Mouse (Mus musculus): ENCODE measurements around the gene Hoxd11.

Gene Hoxd11

DNA sequence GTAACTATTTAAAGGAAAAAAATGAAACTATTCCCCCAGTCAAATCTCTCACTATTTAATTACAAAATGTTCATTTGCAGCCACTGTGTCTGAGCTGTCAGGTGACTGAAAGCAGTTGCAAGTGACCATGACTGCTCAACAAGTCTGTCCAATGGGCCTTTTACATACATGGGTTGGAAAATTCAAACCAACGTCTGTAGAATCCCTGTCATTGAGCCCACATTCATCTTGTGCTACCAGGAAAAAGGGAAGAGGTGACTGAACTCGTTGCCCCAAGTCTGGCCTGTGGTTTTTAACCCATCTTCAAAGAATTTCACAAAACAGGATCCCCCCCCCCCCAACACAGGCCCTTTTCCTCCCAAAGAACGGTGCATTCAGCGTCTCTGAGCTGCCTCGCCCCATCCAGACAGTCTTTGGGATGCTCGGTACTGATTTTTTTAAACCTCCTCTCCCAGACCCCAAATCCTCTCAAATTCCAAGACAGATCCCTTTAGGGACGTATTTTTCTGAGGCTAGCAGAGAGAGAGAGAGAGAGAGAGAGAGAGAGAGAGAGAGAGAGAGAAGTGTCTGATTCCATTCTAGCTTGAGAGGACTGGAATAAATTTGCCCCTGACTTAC, 16.6 kb downstream of the Hoxd11 start:
- DNase-seq (ENCODE audit: low read depth): no peak

DNA sequence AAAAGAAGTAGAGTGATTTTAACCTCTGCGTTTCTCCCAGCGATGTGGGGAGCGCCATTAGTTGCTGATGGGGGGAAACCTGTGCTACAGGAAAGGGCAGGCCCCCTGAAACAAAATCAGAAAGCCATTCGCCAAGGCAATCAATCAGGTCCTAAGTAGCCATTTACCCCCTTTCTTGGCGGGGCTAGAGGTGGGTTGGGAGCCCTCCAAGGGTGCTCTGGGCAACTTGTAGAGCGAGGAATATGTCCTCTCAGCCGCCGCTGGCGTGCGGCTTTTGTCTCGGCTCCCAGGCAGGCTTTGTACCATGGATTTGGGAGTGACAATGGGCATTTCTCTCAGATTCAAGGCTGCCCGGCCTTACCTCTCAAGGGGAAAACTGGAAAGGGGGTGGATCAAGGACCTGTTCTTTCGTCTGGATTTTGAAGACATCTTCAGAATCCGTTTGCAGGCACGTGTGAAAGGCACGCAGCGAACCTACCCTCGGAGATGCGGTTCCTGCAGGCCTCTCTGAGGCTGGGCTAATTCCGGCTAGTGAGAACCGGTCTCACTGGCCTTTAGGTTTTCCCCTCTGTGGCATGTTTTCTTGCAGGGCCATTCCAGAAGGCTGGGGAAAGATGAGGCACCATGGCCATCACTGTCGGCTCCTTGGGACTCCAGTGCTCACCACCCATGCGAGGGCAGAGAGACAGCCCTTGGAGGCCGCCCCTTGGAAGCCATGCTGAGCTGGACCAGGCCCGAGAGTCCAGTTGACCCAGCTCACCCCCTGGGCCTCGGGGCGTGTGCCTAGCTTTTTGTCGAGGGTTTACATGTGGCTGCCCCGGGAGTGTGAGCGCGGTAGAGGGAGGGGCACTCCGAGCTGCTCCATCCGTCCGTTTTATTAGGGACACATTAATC, 17.3 kb downstream of the Hoxd11 start:
- DNase-seq (ENCODE audit: low read depth): no peak

DNA sequence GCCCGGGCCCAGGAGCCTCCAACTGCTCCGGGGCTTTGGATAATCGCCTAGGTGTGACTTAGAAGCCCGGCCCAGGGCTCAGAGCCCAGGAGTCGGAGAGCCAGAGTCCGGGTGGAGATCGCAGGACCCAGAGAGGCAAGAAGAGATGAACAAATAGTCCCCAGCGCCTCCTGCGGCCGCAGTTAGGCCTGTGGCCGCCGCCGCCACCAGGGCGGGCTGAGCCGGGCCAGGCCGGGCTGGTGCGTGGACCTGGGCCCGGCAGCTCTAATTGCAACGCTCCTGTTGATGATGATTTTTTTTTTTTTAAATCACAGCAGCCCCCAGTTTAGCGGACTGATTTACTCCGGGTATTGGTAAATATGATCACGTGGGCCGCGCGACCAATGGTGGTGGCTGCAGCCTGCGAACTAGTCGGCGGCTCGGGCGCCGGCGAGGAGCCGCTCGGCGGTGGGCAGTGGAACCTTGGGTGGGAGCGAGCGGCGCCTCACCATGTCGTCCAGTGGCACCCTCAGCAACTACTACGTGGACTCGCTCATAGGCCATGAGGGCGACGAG, 18.3 kb downstream of the Hoxd11 start, which contains the start of gene Hoxd9:
TSS of gene Hoxd9 (plus strand) at position 161 of the 555 bp plus-strand sequence.
- DNase-seq (ENCODE audit: low read depth): no peak

DNA sequence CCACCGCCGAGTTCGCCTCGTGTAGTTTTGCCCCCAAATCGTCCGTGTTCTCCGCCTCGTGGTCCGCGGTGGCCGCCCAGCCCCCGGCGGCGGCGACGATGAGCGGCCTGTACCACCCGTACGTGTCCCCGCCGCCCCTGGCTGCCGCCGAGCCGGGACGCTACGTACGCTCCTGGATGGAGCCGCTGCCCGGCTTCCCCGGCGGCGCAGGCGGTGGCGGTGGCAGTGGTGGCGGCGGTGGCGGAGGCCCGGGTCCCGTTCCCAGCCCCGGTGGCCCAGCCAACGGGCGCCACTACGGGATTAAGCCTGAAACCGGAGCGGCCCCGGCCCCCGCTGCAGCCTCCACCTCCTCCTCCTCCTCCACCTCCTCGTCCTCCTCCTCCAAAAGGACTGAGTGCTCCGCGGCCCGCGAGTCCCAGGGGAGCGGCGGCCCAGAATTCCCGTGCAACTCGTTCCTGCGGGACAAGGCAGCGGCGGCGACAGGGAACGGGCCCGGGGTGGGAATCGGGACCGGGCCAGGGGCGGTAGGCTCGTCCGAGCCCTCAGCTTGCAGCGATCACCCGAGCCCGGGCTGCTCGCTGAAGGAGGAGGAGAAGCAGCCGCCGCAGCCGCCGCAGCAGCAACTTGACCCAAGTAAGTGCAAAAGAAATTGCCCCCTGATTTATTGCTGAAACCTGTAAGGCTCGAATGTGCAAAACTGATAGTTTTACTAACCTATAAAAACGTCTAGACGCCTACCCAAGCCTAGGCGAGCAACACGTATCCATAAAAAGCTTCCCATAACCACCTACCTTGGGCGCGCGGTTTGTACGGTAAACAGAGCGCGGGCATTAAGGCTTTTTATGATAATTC, 19.1 kb downstream of the Hoxd11 start:
- DNase-seq (ENCODE audit: low read depth): no peak

DNA sequence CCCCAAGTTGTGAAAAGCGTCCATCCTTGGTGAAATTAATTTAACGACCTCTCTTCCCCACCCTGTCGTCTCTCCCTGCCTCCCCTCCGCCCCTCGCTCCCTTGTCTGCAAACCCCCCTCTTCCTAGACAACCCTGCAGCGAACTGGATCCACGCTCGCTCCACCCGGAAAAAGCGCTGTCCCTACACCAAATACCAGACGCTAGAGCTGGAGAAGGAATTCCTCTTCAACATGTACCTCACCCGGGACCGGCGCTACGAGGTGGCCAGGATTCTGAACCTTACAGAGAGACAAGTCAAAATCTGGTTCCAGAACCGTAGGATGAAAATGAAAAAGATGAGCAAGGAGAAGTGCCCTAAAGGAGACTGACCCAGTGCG, 19.7 kb downstream of the Hoxd11 start:
- DNase-seq (ENCODE audit: low read depth): no peak

DNA sequence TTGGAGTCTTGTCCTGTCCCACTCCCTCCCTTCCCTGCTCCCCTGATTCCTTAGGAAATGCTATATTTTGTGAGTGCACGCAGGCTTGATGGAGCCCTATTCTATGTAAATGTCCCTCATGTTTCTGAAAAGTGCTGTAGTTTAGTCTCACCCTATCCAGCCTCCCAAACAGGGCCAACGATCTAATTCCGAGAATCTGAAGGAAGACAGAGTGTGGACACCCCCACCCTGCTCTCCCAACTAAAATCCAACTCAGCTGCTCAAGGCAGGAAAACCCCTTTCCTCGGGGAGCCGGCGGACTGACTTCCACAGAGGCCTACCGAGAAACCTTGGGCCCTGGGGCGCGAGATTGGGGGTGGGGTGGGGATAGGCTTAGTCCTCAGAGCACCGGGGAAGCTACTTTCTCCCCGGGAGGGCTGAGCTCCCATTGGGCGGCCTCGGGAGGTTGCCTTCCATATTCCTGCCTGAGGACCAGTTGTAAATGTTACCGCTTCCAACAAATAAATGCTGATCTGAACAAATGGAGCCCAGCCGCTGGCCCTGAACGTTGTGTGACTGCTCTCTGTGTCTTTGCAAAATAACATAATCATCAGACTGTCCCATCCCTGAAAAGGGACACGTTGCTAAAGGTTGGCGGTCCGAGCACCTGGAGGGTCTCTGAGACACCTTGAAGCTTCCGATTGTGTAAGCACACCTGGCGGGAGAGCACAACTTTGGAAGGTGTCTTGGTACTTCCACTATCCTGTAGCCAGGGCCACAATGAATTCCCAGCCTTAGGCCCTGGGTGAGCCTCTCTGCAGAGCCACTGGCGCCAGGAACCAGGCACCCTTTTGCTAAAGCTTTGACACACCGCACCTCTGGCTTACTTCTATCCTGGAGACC, 20.5 kb downstream of the Hoxd11 start:
- DNase-seq (ENCODE audit: low read depth): no peak

DNA sequence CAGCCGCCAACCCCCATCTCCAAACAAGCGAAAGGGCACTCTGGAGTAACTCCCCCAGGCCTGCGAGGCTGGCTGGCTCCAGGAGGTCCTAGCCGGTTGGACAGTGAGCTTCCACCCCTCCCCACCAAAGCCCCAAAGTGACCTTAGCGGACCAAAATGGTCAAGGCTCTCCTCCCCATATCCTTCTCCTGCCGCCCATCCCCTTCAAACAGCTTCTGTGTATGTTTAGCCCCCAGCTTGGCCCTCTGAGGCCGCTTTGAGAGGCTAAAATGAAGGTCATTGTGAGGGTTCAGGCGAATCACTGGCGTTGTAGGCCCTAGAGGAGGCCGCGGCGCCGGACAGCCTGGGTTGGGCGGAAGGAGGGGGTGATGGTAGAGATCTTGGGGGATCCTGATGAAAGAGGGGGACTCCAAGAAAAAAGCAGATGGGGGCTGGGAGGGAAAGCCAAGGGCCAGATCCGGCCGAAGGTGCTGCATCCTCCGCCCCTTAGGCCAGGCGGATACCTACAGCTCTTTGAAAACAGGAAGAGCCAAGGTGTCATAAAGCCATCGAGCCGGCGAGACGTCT, 21.3 kb downstream of the Hoxd11 start:
- no peak for DNase-seq (ENCODE audit: low read depth)

DNA sequence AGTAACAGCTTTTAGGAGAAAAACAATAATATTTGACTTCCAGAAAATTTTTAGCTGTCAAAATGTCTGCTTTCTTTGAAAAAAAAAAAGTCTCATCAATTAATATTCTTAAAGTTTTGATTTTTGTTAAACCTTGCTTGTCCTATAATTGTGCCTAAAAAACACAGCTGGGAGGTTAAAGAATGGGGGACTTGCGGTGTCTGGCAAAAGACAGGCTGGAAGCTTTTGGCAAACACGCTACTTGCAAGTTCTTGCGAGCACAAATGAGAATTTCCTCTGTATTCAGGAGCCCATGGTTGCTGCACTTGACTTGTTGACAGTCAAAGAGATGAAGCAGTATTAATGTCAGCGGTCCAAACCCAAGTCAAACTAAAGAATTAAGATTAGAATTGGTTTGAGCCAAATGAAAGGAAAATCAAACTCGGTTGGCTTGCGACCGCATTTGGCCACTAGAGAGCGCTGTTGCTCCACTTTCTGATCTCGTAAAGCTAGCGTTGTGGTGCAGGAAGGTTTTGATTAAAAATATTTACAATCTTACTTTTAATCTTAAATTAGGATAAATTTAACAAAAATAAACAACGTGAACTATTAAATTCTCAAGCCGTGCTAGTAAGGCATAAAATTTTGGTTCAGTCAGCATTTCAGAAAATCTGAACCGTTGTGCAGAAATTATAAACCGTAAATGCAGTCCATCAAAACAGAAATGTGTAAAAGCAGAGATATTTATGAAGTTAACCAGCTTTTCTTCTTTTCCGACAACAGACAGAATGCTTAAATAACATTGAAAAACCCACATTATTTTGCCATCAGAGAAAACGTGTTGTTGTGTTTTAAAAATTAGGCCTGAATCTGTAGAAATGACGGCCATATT, 22.8 kb downstream of the Hoxd11 start:
- DNase-seq (ENCODE audit: low read depth): peak; percentile 36

DNA sequence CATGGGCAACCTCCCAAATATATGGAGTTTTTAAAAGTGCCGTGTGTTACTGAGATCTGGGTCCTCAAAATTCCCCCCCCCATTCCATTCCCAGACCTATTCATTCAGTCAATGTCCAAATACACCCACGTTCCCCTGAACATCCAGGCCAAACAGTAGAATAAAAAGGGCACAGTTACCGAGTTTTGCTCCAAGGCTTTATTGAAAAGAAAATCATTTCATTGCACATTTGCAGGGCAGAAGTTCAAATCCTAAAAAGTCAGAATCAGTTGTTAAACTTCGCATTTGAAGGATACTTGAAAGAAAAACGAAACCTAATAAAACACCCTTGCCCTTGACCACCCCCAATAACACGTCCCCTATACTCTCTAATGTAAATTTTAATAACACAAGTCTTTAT, 23.5 kb downstream of the Hoxd11 start:
- no peak for DNase-seq (ENCODE audit: low read depth)

DNA sequence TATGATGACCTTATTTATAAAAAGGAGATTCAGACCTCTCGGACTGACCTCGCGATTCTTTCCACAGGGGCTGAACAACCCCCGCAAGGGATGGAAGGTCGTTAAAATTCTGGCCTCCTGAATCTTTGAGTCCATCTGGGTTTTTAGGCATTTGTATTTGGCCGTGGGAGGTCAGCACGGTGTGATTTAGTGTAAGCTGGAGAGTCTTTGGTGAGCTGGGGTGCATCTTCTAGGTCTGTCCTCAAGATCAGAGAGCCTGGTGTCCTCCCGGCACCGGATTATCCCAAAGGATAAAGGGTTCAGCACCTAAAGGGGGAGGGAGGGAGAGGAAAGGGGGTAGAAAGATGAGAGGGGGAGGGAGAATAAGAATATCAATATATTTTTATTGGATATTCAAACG, 24.0 kb downstream of the Hoxd11 start:
- no peak for DNase-seq (ENCODE audit: low read depth)

DNA sequence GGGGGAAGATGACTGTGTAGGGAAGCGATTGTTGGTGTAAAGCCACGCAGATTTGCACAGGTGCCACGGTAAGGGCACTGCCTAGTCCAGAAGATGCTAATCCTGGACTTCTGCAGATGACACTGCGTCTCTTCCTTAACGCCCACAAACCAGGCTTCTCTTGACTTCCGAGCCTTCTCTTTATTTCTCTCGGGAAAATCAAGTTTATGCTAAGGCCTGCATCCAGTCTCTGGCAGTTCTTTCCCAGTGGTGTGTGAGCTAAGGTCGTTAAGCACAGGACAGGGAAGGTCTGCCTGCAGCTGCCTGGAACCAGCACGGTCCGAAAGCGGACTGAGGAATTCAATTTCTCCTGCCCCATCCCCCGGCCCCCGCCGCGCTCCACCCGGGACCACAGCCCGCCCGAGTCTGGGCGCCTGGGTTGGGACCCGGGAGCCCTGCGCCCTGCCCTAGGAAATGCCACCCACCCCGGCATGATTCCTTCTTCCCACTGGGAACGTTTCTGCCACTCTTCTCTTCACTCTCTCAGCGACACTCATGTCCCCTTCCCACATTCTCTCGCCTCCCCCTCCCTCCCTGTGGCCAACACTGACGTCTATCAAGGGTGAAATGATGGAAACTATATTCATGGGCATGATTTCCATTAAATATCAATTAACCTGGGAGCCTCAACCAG, 24.5 kb downstream of the Hoxd11 start:
- DNase-seq (ENCODE audit: low read depth): no peak

DNA sequence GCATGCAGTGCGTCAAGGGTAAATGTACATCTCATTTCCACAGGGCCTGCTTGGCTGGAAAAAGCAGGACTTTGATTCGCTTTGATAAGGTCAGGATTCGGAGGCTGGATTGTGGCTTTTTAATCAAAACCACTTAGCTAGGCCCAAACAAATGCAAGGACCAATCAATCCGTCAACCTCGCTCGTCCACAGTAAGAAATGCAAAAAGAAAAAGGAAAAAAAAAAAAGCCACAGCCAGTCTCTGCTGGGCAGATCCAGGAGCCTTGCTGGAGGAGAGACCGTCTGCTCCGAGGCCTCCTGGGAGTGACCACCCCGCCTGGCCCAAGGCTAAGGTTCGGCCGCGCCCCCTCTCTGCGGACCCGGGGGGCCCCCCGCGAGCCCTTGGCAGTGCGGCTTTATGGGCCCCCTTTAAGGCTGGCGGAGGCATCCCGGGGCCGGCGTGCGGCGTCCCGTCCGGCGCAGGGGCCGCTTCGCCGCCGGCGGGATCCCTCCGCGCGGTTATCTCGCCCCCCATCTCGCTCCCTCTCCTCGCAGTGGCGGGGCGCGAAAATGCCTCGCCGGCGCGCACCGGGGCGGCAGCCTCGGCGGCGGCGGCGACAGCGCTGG, 25.1 kb downstream of the Hoxd11 start, which contains the start of gene Hoxd8:
TSS of gene Hoxd8 (plus strand) at position 223 of the 606 bp plus-strand sequence.
- no peak for DNase-seq (ENCODE audit: low read depth)

DNA sequence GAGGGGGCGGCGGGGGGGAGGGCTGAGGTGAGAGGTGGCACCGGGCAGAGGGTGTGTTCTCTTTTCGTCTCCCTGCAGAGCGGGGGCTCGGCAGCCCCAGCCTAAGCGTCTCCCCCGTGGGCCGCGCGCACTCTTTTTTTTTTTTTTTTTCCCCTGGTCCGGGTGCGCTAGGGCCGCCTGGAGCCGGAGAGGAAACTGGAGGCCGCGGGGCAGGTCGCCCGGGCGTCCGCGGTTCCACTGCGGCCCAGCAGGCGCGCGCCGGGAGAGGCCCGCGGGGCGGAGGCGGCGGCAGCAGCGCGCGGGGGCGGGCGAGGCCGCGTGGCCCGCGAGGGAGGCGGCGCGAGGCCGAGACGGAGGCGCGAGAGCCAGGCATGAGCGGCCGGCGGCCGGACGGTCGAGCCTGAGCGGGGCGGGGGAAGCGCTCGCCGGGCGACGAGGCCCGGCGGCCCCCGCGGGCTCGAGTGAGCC, 25.7 kb downstream of the Hoxd11 start:
- no peak for DNase-seq (ENCODE audit: low read depth)

DNA sequence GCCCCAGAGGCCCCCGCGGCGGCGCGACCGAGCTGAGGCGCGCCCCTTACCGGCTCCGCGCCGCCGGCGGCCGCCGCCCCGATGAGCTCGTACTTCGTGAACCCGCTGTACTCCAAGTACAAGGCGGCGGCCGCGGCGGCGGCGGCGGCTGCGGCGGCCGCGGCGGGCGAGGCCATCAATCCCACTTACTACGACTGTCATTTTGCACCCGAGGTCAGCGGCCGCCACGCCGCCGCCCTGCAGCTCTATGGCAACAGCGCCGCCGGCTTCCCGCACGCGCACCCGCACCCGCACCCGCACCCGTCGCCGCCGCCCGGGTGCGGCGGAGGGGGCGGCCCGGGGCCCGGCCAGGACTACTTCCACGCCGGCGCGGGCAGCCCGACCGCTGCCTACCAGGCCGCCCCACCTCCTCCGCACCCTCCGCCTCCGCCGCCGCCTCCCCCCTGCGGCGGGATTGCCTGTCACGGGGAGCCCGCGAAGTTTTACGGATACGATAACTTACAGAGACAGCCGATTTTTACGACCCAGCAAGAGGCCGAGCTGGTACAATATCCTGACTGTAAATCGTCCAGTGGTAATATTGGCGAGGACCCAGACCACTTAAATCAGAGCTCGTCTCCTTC, 26.2 kb downstream of the Hoxd11 start:
- no peak for DNase-seq (ENCODE audit: low read depth)

DNA sequence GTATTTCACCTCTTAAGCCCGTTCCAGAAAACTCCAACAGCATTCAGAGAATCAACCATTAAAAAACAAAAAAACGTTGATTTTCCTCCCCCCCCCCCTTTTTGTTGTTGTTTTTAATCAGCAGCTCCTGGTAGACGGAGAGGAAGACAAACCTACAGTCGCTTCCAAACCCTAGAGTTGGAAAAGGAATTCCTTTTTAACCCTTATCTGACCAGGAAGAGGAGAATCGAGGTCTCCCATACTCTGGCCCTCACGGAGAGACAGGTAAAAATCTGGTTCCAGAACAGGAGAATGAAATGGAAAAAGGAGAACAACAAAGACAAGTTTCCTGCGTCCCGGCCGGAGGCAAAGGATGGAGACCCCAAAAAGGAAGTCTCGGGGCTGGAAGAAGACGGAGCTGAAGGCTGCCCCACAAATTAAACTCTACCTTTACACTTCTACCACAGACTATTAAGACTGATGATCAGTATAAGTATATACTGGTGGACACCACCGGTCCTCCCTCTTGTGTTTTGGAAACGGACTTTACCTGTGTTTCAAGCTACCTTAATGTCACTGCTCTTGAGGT, 27.1 kb downstream of the Hoxd11 start:
- DNase-seq (ENCODE audit: low read depth): no peak

DNA sequence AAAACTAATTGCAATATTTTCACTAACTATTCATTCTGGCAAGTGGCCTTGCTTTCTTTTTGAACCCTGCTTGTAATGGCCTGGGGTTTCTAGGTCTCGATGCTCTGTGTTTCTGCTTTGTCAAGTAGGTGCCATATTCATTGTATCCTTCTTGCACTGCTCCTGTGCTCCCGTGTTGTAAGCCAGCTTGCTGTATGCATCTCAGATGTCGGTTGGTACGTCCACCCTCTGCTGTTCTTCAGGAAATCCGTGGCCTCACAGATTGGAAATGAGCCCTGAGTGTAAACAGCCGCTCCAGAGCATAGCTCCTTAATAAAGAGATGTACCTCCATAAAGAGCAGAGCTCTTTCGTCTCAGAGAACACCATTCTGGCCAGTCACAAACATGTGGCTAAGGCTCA, 28.2 kb downstream of the Hoxd11 start:
- no peak for DNase-seq (ENCODE audit: low read depth)

DNA sequence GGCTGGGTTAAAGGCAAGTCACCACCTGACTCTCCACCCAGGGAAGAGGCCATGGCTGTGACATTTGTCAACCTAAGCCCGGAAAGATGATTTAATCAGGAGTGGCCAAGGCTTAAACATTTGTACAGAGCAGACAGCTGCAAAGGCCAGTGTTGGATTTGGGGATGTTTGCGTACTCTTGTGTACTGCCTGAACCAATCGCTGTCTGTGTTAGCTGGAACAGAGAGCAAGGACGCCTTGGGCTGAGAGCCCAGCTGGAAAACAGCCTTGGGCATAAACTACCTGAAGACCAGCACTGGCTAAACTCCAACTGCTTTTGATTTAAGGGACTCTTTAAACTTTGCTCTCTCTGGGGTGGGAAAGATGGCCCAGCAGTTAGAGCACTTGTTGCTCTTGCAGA, 29.3 kb downstream of the Hoxd11 start:
- DNase-seq (ENCODE audit: low read depth): no peak

Measured in c-Kit-positive CD71-positive TER-119-negative erythroid progenitor cells, embryonic 14.5 days (primary cell).